Mouse (Mus musculus): Measurements from ENCODE around the gene Ten1.

DNA sequence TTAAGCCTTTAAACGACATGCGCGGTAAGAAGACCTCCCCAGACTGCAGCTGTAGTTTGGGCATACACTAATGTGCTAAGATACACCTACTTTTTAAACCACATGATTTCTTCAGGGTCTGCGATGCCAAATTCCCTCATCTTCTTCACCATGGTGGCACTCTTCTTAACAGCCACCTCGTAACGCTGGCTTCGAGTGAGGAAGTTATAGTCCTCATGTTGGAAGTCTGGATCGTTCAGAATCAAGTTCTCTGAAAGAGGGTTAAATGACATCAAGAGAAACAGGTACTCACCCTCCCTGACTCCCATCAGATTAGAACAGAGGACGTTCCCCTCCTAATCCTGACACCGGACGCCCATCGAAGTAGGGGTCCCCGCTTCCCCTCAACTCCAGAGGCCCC lies 523 bp upstream of the Ten1 start:
- TF ChIP-seq EP300 (IDR thresholded peaks at IDR 0.05; ENCODE audit: low read depth) (no peak), CTCF (IDR thresholded peaks at IDR 0.05; ENCODE audit: low read depth) (no peak)
